Mouse (Mus musculus) olfactory bulb, adult 2 months (tissue): ENCODE results near the gene Brinp2.

Experiments
- CTCF ChIP-seq: fragments of 200-500 bp; IDR thresholded peaks from 2 replicates; pipeline ENCODE4 v1.5.1; 2012; ENCODE audit warnings: low read depth, mild to moderate bottlenecking, low read length, moderate library complexity; ENCODE audit not compliant: insufficient read depth
- POLR2A ChIP-seq: fragments of 200-500 bp; IDR thresholded peaks from 2 replicates; pipeline ENCODE4 v1.6.1; 2012; ENCODE audit warnings: mild to moderate bottlenecking, low read depth, low read length, moderate library complexity; ENCODE audit not compliant: insufficient read depth

- no peak for TF ChIP-seq CTCF
- TF ChIP-seq POLR2A: no peak
Measured at GRCm38 (mm10) chr1:158385311-158385710, 29.2 kb upstream of the Brinp2 start.
